ENCODE assay signal across 9 mouse cellular contexts in genomic region chr3:28175997-28176967, GRCm38 (mm10).
A peak's percentile ranks its signal among the peaks of the same experiment; 100 is the strongest.
DNase-seq lines count a peak whose midpoint lies in the region; ATAC-seq lines count a peak whose summit lies in the region.
"Had no signal": no experiment of that assay in that cellular context is flagged by ENCODE, and none has a peak within 500 bp of the region (broad histone marks: within the 10 kb centered on the region; RNA-seq: fewer than 3 reads in every experiment).

No protein-coding gene starts in this region.

- no peaks in the 10 kb centered on the region for H3K27me3 ChIP-seq in kidney, embryonic 15.5 days
- H3K27me3 ChIP-seq in hindbrain, embryonic 10.5 days (ENCODE audit: insufficient read depth, poor library complexity, severe bottlenecking), result peaks cover 4% of the 10 kb centered on the region; the same call in 1 of the 2 replicates

- H3K9me3 ChIP-seq in kidney, embryonic 15.5 days (replicated peaks), result no peaks in the 10 kb centered on the region
- no peaks in the 10 kb centered on the region for H3K9me3 ChIP-seq in hindbrain, embryonic 10.5 days
- H3K9me3 ChIP-seq: G1E had no signal

- no peak overlapping the region; the same call in 1 of the 2 replicates for H3K4me3 ChIP-seq in kidney, embryonic 15.5 days (replicated peaks)
- H3K4me3 ChIP-seq in hindbrain, embryonic 10.5 days, result peak overlapping the region; percentile 38

- H3K9ac ChIP-seq in kidney, embryonic 15.5 days, result no peak overlapping the region

- no peak for DNase-seq in kidney, postnatal 14 days
- DNase-seq in embryo, embryonic 10 days (ENCODE audit: low spot score), result peak; percentile 87
- DNase-seq in hindbrain, embryonic 10.5 days (ENCODE audit: low spot score), result peak; percentile 78
- DNase-seq in left cerebral cortex, postnatal 25 days (ENCODE audit: low spot score in 2 of 2), result peak; percentile 88 to 97
- DNase-seq in retina, embryonic 14.5 days (ENCODE audit: low spot score), result peak; percentile 85
- DNase-seq in kidney, adult 11 months, result no peak

- H3K4me2 ChIP-seq in kidney, embryonic 15.5 days, result peak overlapping the region; percentile 25; the same call in 1 of the 2 replicates

- 24% methylated on average over 21 of the region's 21 CpGs for WGBS in kidney, embryonic 15.5 days
- 10% methylated on average over 21 of the region's 21 CpGs for WGBS in hindbrain, embryonic 10.5 days

- H3K36me3 ChIP-seq in kidney, embryonic 15.5 days, result no peaks in the 10 kb centered on the region
- no peaks in the 10 kb centered on the region for H3K36me3 ChIP-seq in hindbrain, embryonic 10.5 days
- H3K36me3 ChIP-seq: G1E had no signal

- peak; percentile 83 for ATAC-seq in kidney, embryonic 15.5 days (replicated peaks; ENCODE audit: low FRiP score)
- ATAC-seq in erythroid progenitor cell, adult 5-6 weeks (replicated peaks; ENCODE audit: low FRiP score, poor library complexity, severe bottlenecking), result no peak

- H3K4me1 ChIP-seq in kidney, embryonic 15.5 days, result peaks cover 11% of the 10 kb centered on the region; the same call in 1 of the 2 replicates
- H3K4me1 ChIP-seq in hindbrain, embryonic 10.5 days (replicated peaks), result peaks cover 20% of the 10 kb centered on the region

- intact Hi-C loops in left cerebral cortex, postnatal 25 days (cut with DNase I), result loop anchor here (2.0 to 5.0 kb wide), 2 partner anchors 87 to 376 kb away; partner anchors contain the start of gene Tnik

- no peak overlapping the region for H3K27ac ChIP-seq in kidney, embryonic 15.5 days
- peak overlapping the region; percentile 80 for H3K27ac ChIP-seq in hindbrain, embryonic 10.5 days

Comparison
In these comparisons a context has a peak if more than half of its experiments do, and no peak if none do; other contexts are left out.
1. DNase-seq: peak in embryo, embryonic 10 days (single experiment), hindbrain, embryonic 10.5 days (single experiment), left cerebral cortex, postnatal 25 days (2 of 2) and retina, embryonic 14.5 days (single experiment); none in kidney, postnatal 14 days (single experiment) and kidney, adult 11 months (single experiment).